Mouse (Mus musculus) B cell, adult 2 months (primary cell): Measurements from ENCODE around the gene Slirp.

ENCODE experiments used
- DNase-seq, 2 experiments: peaks; one replicate each; pipeline ENCODE4 v3.0.0; 2022

Gene Slirp

DNA sequence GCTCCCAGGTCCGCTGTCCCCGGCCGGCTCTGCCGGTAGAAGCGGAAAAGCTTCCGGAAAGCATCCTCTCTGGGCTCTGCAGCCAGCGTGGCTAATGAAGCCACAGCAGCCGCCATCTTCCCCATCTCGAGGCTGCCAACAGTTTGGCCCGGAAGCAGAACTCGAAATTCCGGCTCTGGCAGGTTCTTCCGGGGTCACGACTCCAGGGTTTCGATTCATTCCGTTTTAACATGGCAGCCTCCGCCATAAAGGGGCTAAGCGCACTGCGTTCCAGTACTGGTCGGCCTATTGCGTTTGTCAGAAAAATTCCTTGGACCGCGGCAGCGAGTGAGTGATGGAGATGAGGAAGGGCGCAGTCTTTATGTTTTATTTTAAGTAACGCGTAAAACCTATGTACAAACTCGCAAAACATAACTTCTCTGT, at the start of gene Slirp, which contains the start of gene Alkbh1:
Slirp (plus strand) TSS at position 197 of the 423 bp plus-strand sequence.
Alkbh1 (minus strand) TSS at position 318 of the 423 bp plus-strand sequence.
- peak; percentile 88 to 89 for DNase-seq

DNA sequence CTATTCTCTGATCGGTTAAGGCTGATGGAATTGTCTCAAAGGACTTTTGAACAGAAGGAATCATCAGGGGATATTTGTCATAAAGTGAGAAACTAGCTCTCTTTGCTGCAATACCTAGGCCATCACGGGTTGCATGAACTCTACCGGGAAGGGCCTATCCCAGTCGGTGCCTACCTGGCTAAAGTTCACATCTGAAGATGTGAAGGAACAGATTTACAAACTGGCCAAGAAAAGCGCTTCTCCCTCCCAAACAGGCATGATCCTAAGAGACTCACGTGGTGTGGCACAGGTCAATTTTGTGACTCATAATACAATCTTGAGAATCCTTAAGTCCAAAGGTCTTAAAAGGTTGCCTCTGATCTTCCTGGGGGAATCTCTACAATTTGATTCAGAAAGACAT, 49.4 kb upstream of the Slirp start:
- DNase-seq, result no peak

DNA sequence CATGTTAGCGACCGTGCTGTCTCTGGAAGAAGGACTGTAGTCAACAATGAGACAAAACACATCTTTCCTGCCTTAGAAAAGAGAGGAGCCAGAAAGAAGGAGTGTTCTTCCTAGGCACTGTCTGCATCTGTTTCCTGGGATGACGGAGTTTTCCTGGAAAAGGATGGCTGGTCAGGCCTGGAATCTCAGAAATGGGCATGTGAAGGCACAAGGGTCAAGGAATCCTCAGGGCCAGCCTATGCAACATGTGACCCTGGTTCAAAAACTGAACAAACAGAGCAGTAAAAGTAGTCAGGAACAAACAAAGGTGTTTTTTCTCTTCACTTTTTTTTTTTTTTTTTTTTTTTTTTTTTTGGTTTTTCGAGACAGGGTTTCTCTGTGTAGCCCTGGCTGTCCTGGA, 46.6 kb upstream of the Slirp start:
- no peak for DNase-seq

DNA sequence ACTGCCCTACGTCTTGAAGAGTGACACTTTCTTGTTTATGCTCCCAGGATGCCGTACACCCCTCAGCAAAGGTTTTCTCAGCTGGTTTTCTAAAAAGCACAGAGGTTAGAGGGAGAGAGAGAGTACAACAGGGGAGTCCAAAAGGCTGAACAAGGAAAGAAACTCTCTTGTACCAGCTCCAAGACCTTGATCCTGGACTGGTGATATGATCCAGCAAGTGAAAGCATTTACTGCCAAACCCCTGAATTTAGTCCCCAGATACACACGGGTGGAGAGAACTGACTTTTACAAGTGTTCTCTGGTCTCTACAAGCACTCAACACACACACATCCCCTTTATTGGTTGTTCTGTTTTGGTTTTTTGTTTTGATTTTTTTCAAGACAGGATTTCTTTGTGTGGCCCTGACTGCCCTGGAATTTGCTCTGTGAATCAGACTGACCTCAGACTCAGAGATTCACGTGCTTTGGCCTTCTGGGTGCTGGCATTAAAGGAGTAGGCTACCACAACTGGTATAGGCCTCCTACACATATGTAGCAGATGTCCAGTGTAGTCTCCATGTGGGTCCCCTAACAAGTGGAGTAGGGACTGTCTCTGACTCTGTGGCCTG, 45.8 kb upstream of the Slirp start:
- no peak for DNase-seq

- DNase-seq, result no peak
These were observed 44.4 kb upstream of the Slirp start for GRCm38 (mm10) chr12:87399119-87399819.

DNA sequence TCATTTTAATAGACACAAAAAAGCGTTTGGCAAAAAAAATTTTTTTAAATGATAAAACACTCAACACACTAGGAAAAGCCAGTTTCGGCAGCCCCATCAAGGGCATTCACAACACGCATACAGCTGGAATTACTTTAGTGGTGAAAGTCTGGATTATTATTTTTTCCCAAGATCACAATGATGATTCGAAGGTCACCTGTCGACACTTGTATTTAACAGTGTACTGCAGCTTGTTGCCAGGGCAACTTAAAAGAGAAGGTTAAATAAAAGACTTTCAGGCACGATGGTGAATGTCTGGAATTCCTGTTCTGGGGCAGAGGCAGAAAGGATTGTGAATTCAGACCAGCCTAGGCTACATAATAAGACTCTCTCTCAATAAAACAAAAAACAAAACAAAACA, 41.8 kb upstream of the Slirp start:
- no peak for DNase-seq

- no peak for DNase-seq
These were observed 38.5 kb upstream of the Slirp start for GRCm38 (mm10) chr12:87405165-87405564.

GRCm38 (mm10) chr12:87405721-87406120, 38.0 kb upstream of the Slirp start:
- DNase-seq, result no peak

GRCm38 (mm10) chr12:87407869-87408605, 35.7 kb upstream of the Slirp start:
- no peak for DNase-seq

GRCm38 (mm10) chr12:87409123-87409522, 34.6 kb upstream of the Slirp start:
- no peak for DNase-seq

GRCm38 (mm10) chr12:87410999-87411398, 32.7 kb upstream of the Slirp start:
- no peak for DNase-seq

DNA sequence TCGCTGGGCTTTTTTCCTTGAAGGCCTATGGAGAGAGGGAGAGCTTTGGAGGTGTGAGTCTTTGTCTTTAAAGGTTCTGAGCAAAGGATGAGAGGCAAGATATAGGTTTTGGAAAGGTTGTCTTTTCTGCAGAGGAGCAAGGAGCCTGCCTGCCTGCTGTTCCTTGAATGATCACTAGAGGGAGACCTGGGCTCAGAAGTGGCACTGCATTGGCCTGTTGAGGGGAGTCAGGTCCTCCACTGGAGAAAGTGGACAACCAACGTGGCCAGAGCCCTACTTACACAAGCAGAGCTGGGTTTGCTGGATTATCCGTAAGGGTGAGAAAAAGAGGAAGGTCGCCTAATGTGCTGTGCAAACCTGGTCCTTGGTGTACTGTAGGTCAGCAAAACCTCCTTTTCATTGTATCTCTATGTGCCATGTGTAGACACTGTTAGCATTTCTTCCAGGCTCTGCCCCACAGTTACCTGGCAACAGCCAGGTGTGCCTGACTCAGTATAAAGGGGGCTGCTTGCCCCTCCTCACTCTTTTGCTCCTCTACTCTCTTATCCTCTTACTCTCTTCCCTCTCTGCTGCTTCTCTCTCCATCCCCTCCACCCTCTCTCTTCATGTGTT, 30.4 kb upstream of the Slirp start:
- peak; percentile 74 to 77 for DNase-seq

DNA sequence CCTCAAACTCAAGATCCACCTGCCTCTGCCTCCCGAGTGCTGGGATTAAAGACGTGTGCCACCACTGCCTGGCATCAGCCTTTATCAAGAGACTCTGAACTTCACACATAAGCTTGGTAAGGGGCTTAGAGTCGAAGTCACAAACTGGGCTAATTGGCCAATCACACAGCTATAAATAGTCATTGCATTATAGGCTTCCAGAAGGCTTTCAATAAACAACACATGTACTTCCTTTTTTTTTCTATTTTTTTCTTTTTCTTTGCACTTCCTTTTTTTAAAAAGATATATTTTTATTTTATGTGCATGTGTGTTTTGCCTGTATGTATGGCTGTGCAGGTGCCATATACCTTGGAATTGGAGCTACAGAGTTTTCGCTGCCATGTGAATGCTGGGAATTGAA, 28.3 kb upstream of the Slirp start:
- DNase-seq, result no peak

DNA sequence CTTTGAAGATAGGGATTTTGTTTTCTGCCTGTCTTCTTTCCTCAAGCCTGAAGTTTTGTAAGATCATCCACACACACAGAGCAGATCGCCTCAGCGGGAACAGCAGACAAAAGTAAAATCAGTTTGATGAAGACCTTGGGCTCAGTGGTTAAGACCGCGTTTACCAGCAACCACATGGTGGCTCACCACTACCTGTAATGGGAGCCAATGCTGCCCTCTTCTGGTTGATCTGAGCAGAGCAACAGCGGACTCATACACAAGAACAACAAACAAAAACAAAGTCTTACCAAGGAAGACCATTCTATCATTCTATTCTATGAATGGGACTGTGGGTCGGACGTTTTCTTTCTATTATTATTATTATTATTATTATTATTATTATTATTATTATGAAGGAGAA, 27.0 kb upstream of the Slirp start:
- DNase-seq, result peak; percentile 58 to 59

DNA sequence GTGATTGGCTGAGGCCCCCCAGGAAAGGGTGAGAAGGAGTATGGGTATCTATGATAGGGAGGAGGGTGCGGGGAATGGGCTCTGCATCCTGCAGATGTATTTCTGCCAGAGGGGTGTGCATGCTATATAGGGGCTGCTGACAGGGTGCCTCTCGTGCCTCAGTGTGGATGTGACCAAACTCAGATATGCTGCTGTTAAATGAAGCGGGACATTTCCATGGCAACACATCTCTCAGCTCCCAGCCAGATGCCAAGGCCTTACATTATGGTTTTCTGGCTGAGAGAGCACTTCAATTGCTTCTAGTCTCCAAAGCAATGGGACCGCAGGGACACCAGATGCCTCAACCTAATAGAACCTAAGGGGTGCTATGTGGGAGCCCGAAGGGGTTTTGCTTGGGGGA, 24.8 kb upstream of the Slirp start:
- no peak for DNase-seq

DNA sequence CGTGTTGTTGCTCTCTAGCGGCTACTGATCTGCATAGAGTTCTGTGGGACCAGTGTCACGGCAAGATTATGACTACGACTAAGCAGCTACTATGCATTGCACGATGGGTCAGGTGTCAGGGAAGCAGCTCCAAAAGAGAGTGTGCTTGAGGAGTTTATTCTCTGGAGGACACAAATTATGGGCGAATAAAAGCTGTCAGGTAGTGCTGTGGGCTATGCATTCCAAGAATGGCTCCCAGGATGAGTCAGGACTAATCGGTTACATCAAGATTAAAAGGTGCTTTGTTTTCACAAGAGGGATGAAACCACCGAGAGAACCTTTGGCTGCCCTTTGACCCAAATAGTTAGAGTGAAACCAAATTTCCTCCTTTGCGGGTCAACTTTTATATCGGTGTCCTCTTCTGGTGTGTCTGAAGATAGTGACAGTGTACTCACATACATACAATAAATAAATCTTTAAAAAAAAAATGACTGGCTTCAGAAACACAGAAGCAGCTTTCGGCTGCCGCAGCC, 23.7 kb upstream of the Slirp start:
- DNase-seq, result no peak

GRCm38 (mm10) chr12:87421708-87422507, 21.8 kb upstream of the Slirp start:
- no peak for DNase-seq

- DNase-seq, result no peak
These were observed 20.0 kb upstream of the Slirp start for GRCm38 (mm10) chr12:87423700-87424099.

GRCm38 (mm10) chr12:87424516-87424915, 19.2 kb upstream of the Slirp start:
- no peak for DNase-seq

DNA sequence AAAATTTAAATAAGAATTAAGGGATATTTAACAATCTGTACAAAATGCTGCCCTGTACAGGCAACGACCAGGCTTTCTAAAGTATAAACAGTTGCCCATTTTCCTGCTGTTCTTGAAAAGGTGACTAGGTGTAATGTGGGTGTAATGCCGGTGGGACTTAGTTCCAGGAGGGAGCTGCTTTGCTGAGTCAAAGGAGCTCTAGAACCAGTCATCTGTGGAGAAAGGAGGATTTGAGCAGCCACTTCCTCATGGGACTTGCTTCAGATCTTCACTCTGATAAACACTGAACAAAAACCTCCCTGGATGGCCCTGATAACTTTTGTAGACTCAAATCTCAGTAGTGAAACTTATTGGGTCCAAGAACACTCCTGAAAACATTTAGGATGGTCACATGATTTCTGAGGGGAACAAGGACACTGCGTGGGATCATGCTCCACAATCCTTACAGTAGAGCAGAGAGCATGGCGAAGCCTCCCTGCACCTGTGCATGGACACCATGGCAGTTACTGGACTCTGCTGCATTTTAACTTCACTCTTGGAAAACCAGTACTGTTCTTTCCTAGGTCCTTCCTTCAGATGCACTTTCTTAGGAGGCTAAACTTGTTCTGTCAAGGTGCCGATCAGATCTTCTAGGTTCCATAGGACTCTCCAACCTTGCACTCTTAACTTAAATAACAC, 17.2 kb upstream of the Slirp start:
- no peak for DNase-seq

DNA sequence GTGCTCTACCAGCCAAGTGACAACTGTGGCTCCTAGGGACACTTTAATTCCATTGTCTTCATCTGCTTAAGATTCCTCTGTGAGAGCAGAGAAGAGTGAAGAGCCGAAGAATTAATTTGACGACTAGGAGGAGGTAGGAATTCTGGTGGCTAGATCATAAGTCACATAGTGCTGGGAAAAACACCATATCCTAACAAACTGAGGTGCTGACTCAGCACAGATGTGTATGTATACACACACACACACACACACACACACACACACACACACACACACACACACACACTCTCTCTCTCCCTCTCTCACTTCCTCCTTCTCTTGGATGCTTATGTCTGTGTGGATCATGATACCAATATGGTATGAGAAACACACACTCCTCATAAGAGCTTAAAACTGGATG, 15.4 kb upstream of the Slirp start:
- no peak for DNase-seq

- DNase-seq, result no peak
These were observed 14.8 kb upstream of the Slirp start for GRCm38 (mm10) chr12:87428885-87429284.
